Mouse (Mus musculus) CH12.LX (cell line): Measurements from ENCODE around the gene Ptpn11. TPM values are rescaled to one million over a fixed set of nuclear protein-coding genes. Genes with fewer than 3 reads are reported as not detected.

ENCODE experiments used
- DNase-seq: peaks from one replicate; pipeline ENCODE4 v3.0.0-alpha.2; 2013; ENCODE audit errors: extremely low read depth
- H3K27ac ChIP-seq: 2 replicates; pipeline ENCODE4 v1.5.1; 2012; ENCODE audit warnings: low read depth, mild to moderate bottlenecking, control low read depth, moderate library complexity; ENCODE audit not compliant: insufficient read depth
- H3K27me3 ChIP-seq: replicated peaks from 2 replicates; pipeline ENCODE3; 2012; ENCODE audit warnings: inconsistent platforms
- H3K36me3 ChIP-seq, 2 experiments: replicated peaks in 1 of 2; 2 replicates each; pipeline versions ENCODE3 to v1.6.1; 2012; ENCODE audit warnings: inconsistent platforms in 1 of 2, low read length in 1 of 2, mild to moderate bottlenecking in 1 of 2, mixed read lengths in 1 of 2, moderate library complexity in 1 of 2; ENCODE audit not compliant: control insufficient read depth in 1 of 2, insufficient read depth in 1 of 2
- H3K4me1 ChIP-seq, 2 experiments: 2 replicates each; pipeline ENCODE4 v1.6.1; 2012; ENCODE audit warnings: inconsistent platforms in 1 of 2, moderate library complexity in 1 of 2; ENCODE audit not compliant: insufficient read depth in 2 of 2, control insufficient read depth in 1 of 2
- H3K4me2 ChIP-seq: 2 replicates; pipeline ENCODE4 v1.6.1; 2012; ENCODE audit warnings: low read depth, mild to moderate bottlenecking, control low read depth; ENCODE audit not compliant: poor library complexity, insufficient read depth, severe bottlenecking
- H3K4me3 ChIP-seq, 3 experiments: fragments of 150-350 bp in 1 of 3; sonication (generic) in 1 of 3; replicated peaks in 1 of 3; 2 replicates each; pipeline versions ENCODE3 to v1.5.1; 2011 to 2012; ENCODE audit warnings: low read depth in 2 of 3, low read length in 2 of 3, mild to moderate bottlenecking in 2 of 3, moderate library complexity in 2 of 3, control low read depth in 1 of 3, improper control_type of control experiment in 1 of 3, inconsistent platforms in 1 of 3, mixed read lengths in 1 of 3; ENCODE audit not compliant: poor library complexity in 1 of 3
- H3K79me2 ChIP-seq: replicated peaks from 2 replicates; pipeline ENCODE4 v1.6.1; 2012; ENCODE audit warnings: mild to moderate bottlenecking, moderate library complexity; ENCODE audit not compliant: control insufficient read depth, poor library complexity, insufficient read depth, severe bottlenecking; ENCODE audit errors: extremely low read depth
- H3K9ac ChIP-seq: 2 replicates; pipeline ENCODE4 v1.6.1; 2012; ENCODE audit warnings: low read depth, mild to moderate bottlenecking, control low read depth, moderate library complexity; ENCODE audit not compliant: insufficient read depth
- H3K9me3 ChIP-seq: replicated peaks from 2 replicates; pipeline ENCODE3; 2012; ENCODE audit warnings: low read length, inconsistent platforms, mixed read lengths
- BHLHE40 ChIP-seq: IDR thresholded peaks from 2 replicates; pipeline ENCODE4 v1.6.1; 2011; ENCODE audit warnings: mild to moderate bottlenecking, low read depth, low read length, improper control_type of control experiment
- CHD2 ChIP-seq: IDR thresholded peaks from 2 replicates; pipeline ENCODE4 v1.6.1; 2011; ENCODE audit warnings: low read length, improper control_type of control experiment
- CTCF ChIP-seq, 2 experiments: IDR thresholded peaks in 1 of 2; conservative IDR thresholded peaks in 1 of 2; 2 replicates each; pipeline ENCODE4 v1.5.1; 2011 to 2012; ENCODE audit warnings: low read depth in 2 of 2, low read length in 2 of 2, improper control_type of control experiment in 1 of 2, inconsistent platforms in 1 of 2, mild to moderate bottlenecking in 1 of 2, moderate library complexity in 1 of 2
- ELF1 ChIP-seq: IDR thresholded peaks from 2 replicates; pipeline ENCODE4 v1.6.1; 2014; ENCODE audit warnings: low read depth, mild to moderate bottlenecking, inconsistent platforms, low read length, improper control_type of control experiment
- EP300 ChIP-seq: IDR thresholded peaks from 2 replicates; pipeline ENCODE4 v1.6.1; 2011; ENCODE audit warnings: low read length, improper control_type of control experiment
- ETS1 ChIP-seq: conservative IDR thresholded peaks from 2 replicates; pipeline ENCODE4 v1.6.1; 2012; ENCODE audit warnings: low read depth, mild to moderate bottlenecking, inconsistent platforms, low read length, improper control_type of control experiment, moderate library complexity
- HCFC1 ChIP-seq: IDR thresholded peaks from 2 replicates; pipeline ENCODE4 v1.6.1; 2012; ENCODE audit warnings: low read depth, mild to moderate bottlenecking, inconsistent platforms, low read length, improper control_type of control experiment
- KAT2A ChIP-seq: IDR thresholded peaks from 2 replicates; pipeline ENCODE4 v1.6.1; 2012; ENCODE audit warnings: low read length, improper control_type of control experiment, inconsistent platforms; ENCODE audit not compliant: insufficient replicate concordance
- MAX ChIP-seq: IDR thresholded peaks from 2 replicates; pipeline ENCODE4 v1.6.1; 2011; ENCODE audit warnings: low read length, improper control_type of control experiment
- MAZ ChIP-seq: IDR thresholded peaks from 2 replicates; pipeline ENCODE4 v1.6.1; 2012; ENCODE audit warnings: low read depth, mild to moderate bottlenecking, inconsistent platforms, low read length, improper control_type of control experiment, moderate library complexity
- MEF2A ChIP-seq: IDR thresholded peaks from 2 replicates; pipeline ENCODE4 v1.6.1; 2014; ENCODE audit warnings: low read depth, mild to moderate bottlenecking, inconsistent platforms, low read length, improper control_type of control experiment, borderline replicate concordance
- MYC ChIP-seq: IDR thresholded peaks from 2 replicates; pipeline ENCODE4 v1.6.1; 2011; ENCODE audit warnings: low read depth, mild to moderate bottlenecking, improper control_type of control experiment, low read length
- NRF1 ChIP-seq: IDR thresholded peaks from 2 replicates; pipeline ENCODE4 v1.6.1; 2014; ENCODE audit warnings: low read depth, mild to moderate bottlenecking, inconsistent platforms, low read length, improper control_type of control experiment, moderate library complexity
- RAD21 ChIP-seq: IDR thresholded peaks from 2 replicates; pipeline ENCODE4 v1.6.1; 2011; ENCODE audit warnings: low read depth, mild to moderate bottlenecking, low read length, improper control_type of control experiment, moderate library complexity
- RCOR1 ChIP-seq: conservative IDR thresholded peaks from 2 replicates; pipeline ENCODE4 v1.6.1; 2012; ENCODE audit warnings: low read depth, mild to moderate bottlenecking, inconsistent platforms, low read length, improper control_type of control experiment
- SIN3A ChIP-seq: IDR thresholded peaks from 2 replicates; pipeline ENCODE4 v1.6.1; 2012; ENCODE audit warnings: low read length, improper control_type of control experiment, inconsistent platforms
- TBP ChIP-seq: conservative IDR thresholded peaks from 2 replicates; pipeline ENCODE4 v1.6.1; 2011; ENCODE audit warnings: low read depth, low read length, improper control_type of control experiment
- UBTF ChIP-seq: IDR thresholded peaks from 2 replicates; pipeline ENCODE4 v1.6.1; 2012; ENCODE audit warnings: low read depth, mild to moderate bottlenecking, inconsistent platforms, low read length, improper control_type of control experiment, moderate library complexity
- USF2 ChIP-seq: conservative IDR thresholded peaks from 2 replicates; pipeline ENCODE4 v1.6.1; 2011; ENCODE audit warnings: low read depth, low read length, improper control_type of control experiment
- ZKSCAN1 ChIP-seq: IDR thresholded peaks from 2 replicates; pipeline ENCODE4 v1.6.1; 2012; ENCODE audit warnings: low read depth, inconsistent platforms, low read length, improper control_type of control experiment, borderline replicate concordance
- dilution Hi-C: fragments of 300-500 bp; cut with MboI; formaldehyde crosslinking; loops from 2 replicates; pipeline ENCODE4 v1.14.3; 2020; ENCODE audit warnings: low sequenced_read_pairs; ENCODE audit not compliant: extremely low pct_unique_long_range_greater_than_20kb, extremely low pct_ligation_motif_present
- in situ Hi-C: fragments of 300-500 bp; cut with MboI; formaldehyde crosslinking; loops from 3 replicates; pipeline ENCODE4 v1.14.3; 2019; ENCODE audit warnings: low sequenced_read_pairs, low pct_ligation_motif_present, low pct_unique_long_range_greater_than_20kb, mixed read lengths
- polyA plus RNA-seq: library from polyadenylated mRNA; unstranded; fragments of >175 nt; gene quantifications from 2 replicates; pipeline ENCODE4 v1.2.1, GENCODE M21; 2012; ENCODE audit warnings: low read depth; ENCODE audit not compliant: insufficient read length
- total RNA-seq, 2 experiments: library from RNA; depleted of rRNA; stranded (reverse); fragments of 300-350 nt in 1 of 2; fragments of >200 nt in 1 of 2; gene quantifications; 2 replicates each; pipeline ENCODE4 v1.2.3; 2012 to 2014

The Ptpn11 gene
- total and polyA plus RNA-seq, 3 experiments = 33.2 to 62.8 (median 44.6) TPM

- DNase-seq = no peak
- dilution Hi-C loops = no loop called here
- no peak for TF ChIP-seq EP300
- no peak for TF ChIP-seq NRF1
- no peak for TF ChIP-seq HCFC1
- TF ChIP-seq SIN3A = no peak
- TF ChIP-seq ELF1 = no peak
- TF ChIP-seq CHD2 = no peak
- TF ChIP-seq UBTF = no peak
- peak overlapping the region; percentile 30; the same call in 1 of the 2 replicates for H3K4me2 ChIP-seq
- H3K9me3 ChIP-seq = no peaks in the 10 kb centered on the region
- H3K4me1 ChIP-seq = peaks cover 17 to 52% of the 10 kb centered on the region in 2 experiments
- H3K4me3 ChIP-seq = no peak overlapping the region
- H3K27ac ChIP-seq = no peak overlapping the region
- in situ Hi-C loops = loop anchor here (5.0 kb wide), 1 partner anchor 40 kb away; no protein-coding TSS in a partner anchor
- H3K9ac ChIP-seq = no peak overlapping the region
- peaks cover 10% of the 10 kb centered on the region for H3K79me2 ChIP-seq
- H3K36me3 ChIP-seq = peaks cover 0 to 11% of the 10 kb centered on the region in 2 experiments
- H3K27me3 ChIP-seq = no peaks in the 10 kb centered on the region
Observed at GRCm38 (mm10) chr5:121226845-121227244, 35.6 kb upstream of the Ptpn11 start.

- peaks cover 13% of the 10 kb centered on the region for H3K79me2 ChIP-seq
- no peak overlapping the region for H3K9ac ChIP-seq
- H3K27ac ChIP-seq = no peak overlapping the region
- no peaks in the 10 kb centered on the region for H3K9me3 ChIP-seq
- DNase-seq = no peak
- H3K36me3 ChIP-seq = peaks cover 0 to 11% of the 10 kb centered on the region in 2 experiments
- dilution Hi-C loops (no loop called here), in situ Hi-C loops (loop anchor here (5.0 kb wide), 1 partner anchor 41 kb away; no protein-coding TSS in a partner anchor)
- H3K4me2 ChIP-seq = no peak overlapping the region
- no peak overlapping the region for H3K4me3 ChIP-seq
- no peaks in the 10 kb centered on the region for H3K27me3 ChIP-seq
- TF ChIP-seq ETS1 = no peak
- no peak for TF ChIP-seq HCFC1
- no peak for TF ChIP-seq EP300
- TF ChIP-seq MAZ = no peak
- TF ChIP-seq RAD21 = no peak
- no peak for TF ChIP-seq CTCF (conservative IDR thresholded peaks at IDR 0.05 in 1 of 2, IDR thresholded peaks at IDR 0.05 in 1 of 2; ENCODE audit: low read depth in 2 of 2, low read length in 2 of 2)
- TF ChIP-seq MEF2A = no peak
- TF ChIP-seq RCOR1 = no peak
- no peak for TF ChIP-seq KAT2A
- TF ChIP-seq ZKSCAN1 = no peak
- no peak for TF ChIP-seq SIN3A
- TF ChIP-seq BHLHE40 = no peak
- TF ChIP-seq TBP = no peak
- TF ChIP-seq MAX = no peak
- no peak for TF ChIP-seq USF2
- no peak for TF ChIP-seq MYC
- H3K4me1 ChIP-seq = peaks cover 17 to 56% of the 10 kb centered on the region in 2 experiments
Observed at GRCm38 (mm10) chr5:121226406-121226805, 35.2 kb upstream of the Ptpn11 start.
